Mouse (Mus musculus): ENCODE results near the gene Vstm2l. TPM values are rescaled to one million over a fixed set of nuclear protein-coding genes. Genes with fewer than 3 reads are reported as not detected.

Vstm2l gene
- polyA plus RNA-seq, 1 experiment = 0.53 TPM

GRCm38 (mm10) chr2:157975595-157975994, 61.1 kb downstream of the Vstm2l start:
- TF ChIP-seq POLR2A (IDR thresholded peaks at IDR 0.05; ENCODE audit: low read depth, low read length) (no peak), CTCF (conservative IDR thresholded peaks at IDR 0.05; ENCODE audit: insufficient read depth, insufficient read length, low read depth, low read length) (no peak)
- Histone ChIP-seq H3K27ac (ENCODE audit: insufficient read depth, low read depth, low read length) (no peak overlapping the region), H3K27me3 (replicated peaks; ENCODE audit: control insufficient read depth, insufficient read depth, low read length) (no peaks in the 10 kb centered on the region), H3K36me3 (ENCODE audit: control insufficient read depth, insufficient read depth, low read length) (no peaks in the 10 kb centered on the region), H3K4me1 (ENCODE audit: control insufficient read depth, insufficient read depth, low read length) (no peaks in the 10 kb centered on the region), H3K4me3 (ENCODE audit: insufficient read depth, low read depth, low read length) (no peak overlapping the region)
- DNase-seq = no peak
- 6% methylated on average over 7 of the region's 7 CpGs for WGBS

GRCm38 (mm10) chr2:157979241-157979640, 64.8 kb downstream of the Vstm2l start:
- 61% methylated on average over 5 of the region's 5 CpGs for WGBS
- Histone ChIP-seq H3K4me3 (ENCODE audit: insufficient read depth, low read depth, low read length) (no peak overlapping the region), H3K27me3 (replicated peaks; ENCODE audit: control insufficient read depth, insufficient read depth, low read length) (no peaks in the 10 kb centered on the region), H3K4me1 (ENCODE audit: control insufficient read depth, insufficient read depth, low read length) (no peaks in the 10 kb centered on the region), H3K27ac (ENCODE audit: insufficient read depth, low read depth, low read length) (no peak overlapping the region), H3K36me3 (ENCODE audit: control insufficient read depth, insufficient read depth, low read length) (no peaks in the 10 kb centered on the region)
- DNase-seq = no peak
- no peak for TF ChIP-seq POLR2A (IDR thresholded peaks at IDR 0.05; ENCODE audit: low read depth, low read length)
- no peak for TF ChIP-seq CTCF (conservative IDR thresholded peaks at IDR 0.05; ENCODE audit: insufficient read depth, insufficient read length, low read depth, low read length)

- Histone ChIP-seq H3K4me3 (ENCODE audit: insufficient read depth, low read depth, low read length) (no peak overlapping the region), H3K36me3 (ENCODE audit: control insufficient read depth, insufficient read depth, low read length) (no peaks in the 10 kb centered on the region), H3K27ac (ENCODE audit: insufficient read depth, low read depth, low read length) (no peak overlapping the region), H3K27me3 (replicated peaks; ENCODE audit: control insufficient read depth, insufficient read depth, low read length) (no peaks in the 10 kb centered on the region), H3K4me1 (ENCODE audit: control insufficient read depth, insufficient read depth, low read length) (no peaks in the 10 kb centered on the region)
- no peak for TF ChIP-seq CTCF (conservative IDR thresholded peaks at IDR 0.05; ENCODE audit: insufficient read depth, insufficient read length, low read depth, low read length)
- TF ChIP-seq POLR2A (IDR thresholded peaks at IDR 0.05; ENCODE audit: low read depth, low read length) = no peak
- no peak for DNase-seq
- WGBS = 81% methylated on average over 3 of the region's 3 CpGs
Observed at GRCm38 (mm10) chr2:157982727-157983126, 68.3 kb downstream of the Vstm2l start.

- H3K27me3 ChIP-seq (replicated peaks; ENCODE audit: control insufficient read depth, insufficient read depth, low read length) = no peaks in the 10 kb centered on the region
- no peak overlapping the region for H3K4me3 ChIP-seq (ENCODE audit: insufficient read depth, low read depth, low read length)
- H3K36me3 ChIP-seq (ENCODE audit: control insufficient read depth, insufficient read depth, low read length) = no peaks in the 10 kb centered on the region
- TF ChIP-seq POLR2A (IDR thresholded peaks at IDR 0.05; ENCODE audit: low read depth, low read length) (no peak), CTCF (conservative IDR thresholded peaks at IDR 0.05; ENCODE audit: insufficient read depth, insufficient read length, low read depth, low read length) (no peak)
- no peak for DNase-seq
- H3K27ac ChIP-seq (ENCODE audit: insufficient read depth, low read depth, low read length) = no peak overlapping the region
- 93% methylated on average over 4 of the region's 4 CpGs for WGBS
- no peaks in the 10 kb centered on the region for H3K4me1 ChIP-seq (ENCODE audit: control insufficient read depth, insufficient read depth, low read length)
Observed at GRCm38 (mm10) chr2:157983276-157983675, 68.8 kb downstream of the Vstm2l start.

- no peak for TF ChIP-seq POLR2A (IDR thresholded peaks at IDR 0.05; ENCODE audit: low read depth, low read length)
- TF ChIP-seq CTCF (conservative IDR thresholded peaks at IDR 0.05; ENCODE audit: insufficient read depth, insufficient read length, low read depth, low read length) = no peak
- no peak overlapping the region for H3K27ac ChIP-seq (ENCODE audit: insufficient read depth, low read depth, low read length)
- DNase-seq = no peak
- 92% methylated on average over 4 of the region's 4 CpGs for WGBS
- H3K4me1 ChIP-seq (ENCODE audit: control insufficient read depth, insufficient read depth, low read length) = no peaks in the 10 kb centered on the region
- no peaks in the 10 kb centered on the region for H3K27me3 ChIP-seq (replicated peaks; ENCODE audit: control insufficient read depth, insufficient read depth, low read length)
- H3K4me3 ChIP-seq (ENCODE audit: insufficient read depth, low read depth, low read length) = no peak overlapping the region
- no peaks in the 10 kb centered on the region for H3K36me3 ChIP-seq (ENCODE audit: control insufficient read depth, insufficient read depth, low read length)
Observed at GRCm38 (mm10) chr2:157985611-157986010, 71.2 kb downstream of the Vstm2l start.

- TF ChIP-seq POLR2A (IDR thresholded peaks at IDR 0.05; ENCODE audit: low read depth, low read length) = no peak
- no peak for TF ChIP-seq CTCF (conservative IDR thresholded peaks at IDR 0.05; ENCODE audit: insufficient read depth, insufficient read length, low read depth, low read length)
- no peak overlapping the region for H3K4me3 ChIP-seq (ENCODE audit: insufficient read depth, low read depth, low read length)
- 96% methylated on average over 6 of the region's 6 CpGs for WGBS
Observed at GRCm38 (mm10) chr2:157986235-157986634, 71.8 kb downstream of the Vstm2l start.

GRCm38 (mm10) chr2:157988416-157989190, 74.2 kb downstream of the Vstm2l start:
- 80% methylated on average over 7 of the region's 7 CpGs for WGBS

More at GRCm38 (mm10) chr2:157986235-157986634, 71.8 kb downstream of the Vstm2l start:
- Histone ChIP-seq H3K27ac (ENCODE audit: insufficient read depth, low read depth, low read length) (no peak overlapping the region), H3K27me3 (replicated peaks; ENCODE audit: control insufficient read depth, insufficient read depth, low read length) (no peaks in the 10 kb centered on the region), H3K4me1 (ENCODE audit: control insufficient read depth, insufficient read depth, low read length) (no peaks in the 10 kb centered on the region), H3K36me3 (ENCODE audit: control insufficient read depth, insufficient read depth, low read length) (no peaks in the 10 kb centered on the region)
- no peak for DNase-seq

More at GRCm38 (mm10) chr2:157988416-157989190, 74.2 kb downstream of the Vstm2l start:
- Histone ChIP-seq H3K4me1 (ENCODE audit: control insufficient read depth, insufficient read depth, low read length) (no peaks in the 10 kb centered on the region), H3K27me3 (replicated peaks; ENCODE audit: control insufficient read depth, insufficient read depth, low read length) (no peaks in the 10 kb centered on the region), H3K36me3 (ENCODE audit: control insufficient read depth, insufficient read depth, low read length) (no peaks in the 10 kb centered on the region; the same call in 1 of the 2 replicates), H3K4me3 (ENCODE audit: insufficient read depth, low read depth, low read length) (no peak overlapping the region), H3K27ac (ENCODE audit: insufficient read depth, low read depth, low read length) (no peak overlapping the region)
- TF ChIP-seq POLR2A (IDR thresholded peaks at IDR 0.05; ENCODE audit: low read depth, low read length) (no peak), CTCF (conservative IDR thresholded peaks at IDR 0.05; ENCODE audit: insufficient read depth, insufficient read length, low read depth, low read length) (no peak)
- no peak for DNase-seq
